Mouse (Mus musculus) hindbrain, embryonic 14.5 days (tissue): ENCODE results near the gene Klk1b1. TPM values are rescaled to one million over a fixed set of nuclear protein-coding genes. Genes with fewer than 3 reads are reported as not detected.

Experiments
- ATAC-seq: fragments of 200-750 bp; cut with Nextera tagmentation; 2 replicates; pipeline ENCODE4 v1.8.0; 2017; ENCODE audit warnings: moderate number of reproducible peaks, mild to moderate bottlenecking, moderate TSS enrichment, moderate library complexity; ENCODE audit not compliant: low FRiP score
- DNase-seq: peaks from one replicate; pipeline ENCODE4 v3.0.0-alpha.2; 2015; ENCODE audit warnings: low spot score
- H3K27ac ChIP-seq: fragments of 300-500 bp; sonication (generic); 2 replicates; pipeline ENCODE4 v1.5.1; 2014; ENCODE audit warnings: mild to moderate bottlenecking, moderate library complexity
- H3K27me3 ChIP-seq: fragments of 300-500 bp; sonication (generic); 2 replicates; pipeline ENCODE4 v1.6.1; 2014; ENCODE audit warnings: mild to moderate bottlenecking, low read length, mixed read lengths; ENCODE audit not compliant: control insufficient read depth, insufficient read depth
- H3K36me3 ChIP-seq: fragments of 300-500 bp; sonication (generic); replicated peaks from 2 replicates; pipeline ENCODE4 v1.6.1; 2014; ENCODE audit not compliant: control insufficient read depth, insufficient read depth
- H3K4me1 ChIP-seq: fragments of 300-500 bp; sonication (generic); replicated peaks from 2 replicates; pipeline ENCODE4 v1.6.1; 2014; ENCODE audit warnings: antibody characterized with exemption, low read length, mixed read lengths; ENCODE audit not compliant: control insufficient read depth, insufficient read depth
- H3K4me2 ChIP-seq: fragments of 300-500 bp; sonication (generic); replicated peaks from 2 replicates; pipeline ENCODE4 v1.6.1; 2014; ENCODE audit warnings: mild to moderate bottlenecking, moderate library complexity
- H3K4me3 ChIP-seq: fragments of 300-500 bp; sonication (generic); replicated peaks from 2 replicates; pipeline ENCODE4 v1.5.1; 2014; ENCODE audit warnings: mild to moderate bottlenecking, low read length
- H3K9ac ChIP-seq: fragments of 300-500 bp; sonication (generic); 2 replicates; pipeline ENCODE4 v1.6.1; 2014
- H3K9me3 ChIP-seq: fragments of 300-500 bp; sonication (generic); 2 replicates; pipeline ENCODE4 v1.6.1; 2016; ENCODE audit warnings: low read length; ENCODE audit not compliant: control insufficient read depth
- WGBS: fragments of 180-500 bp; shearing (Covaris S2); extraction: QIAGEN DNeasy Blood & Tissue Kit; methylation state at CpG from one replicate; pipeline ENCODE4 v1.1.7; 2014; 5-methylcytosine and 5-hydroxymethylcytosine counted together
- polyA plus RNA-seq: library from polyadenylated mRNA; unstranded; fragments of >200 nt; fragmentation: Nextera tagmentation; extraction: Ambion mirVana; gene quantifications from 2 replicates; pipeline ENCODE4 v1.2.1, GENCODE M21; 2014

The Klk1b1 gene
- not detected in 2 replicates for polyA plus RNA-seq

GRCm38 (mm10) chr7:43966451-43966850 lies at the start of gene Klk1b1:
Gene Klk1b1, plus strand, starts transcription at chr7:43966751.
- no peak for ATAC-seq

DNA sequence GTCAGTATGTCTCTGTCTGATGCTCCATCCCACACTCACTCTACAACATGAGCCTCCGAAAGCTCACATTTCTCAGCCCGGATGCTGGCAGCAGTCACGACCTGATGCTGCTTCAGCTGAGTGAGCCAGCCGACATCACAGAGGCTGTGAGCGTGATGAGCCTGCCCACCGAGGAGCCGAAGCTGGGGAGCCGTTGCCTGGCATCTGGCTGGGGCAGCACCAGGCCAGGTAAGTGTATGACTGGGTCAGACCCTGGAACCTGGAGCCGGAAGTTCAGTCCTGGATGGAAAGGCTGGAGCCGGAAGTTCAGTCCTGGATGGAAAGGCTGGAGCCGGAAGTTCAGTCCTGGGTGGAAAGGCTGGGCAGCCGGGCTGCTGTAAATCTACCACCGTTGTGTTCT lies 48.1 kb upstream of the Klk1b1 start:
- Histone ChIP-seq H3K9me3 (no peaks in the 10 kb centered on the region), H3K36me3 (no peaks in the 10 kb centered on the region), H3K4me3 (no peak overlapping the region), H3K4me2 (no peak overlapping the region), H3K27me3 (no peaks in the 10 kb centered on the region), H3K9ac (no peak overlapping the region), H3K4me1 (no peaks in the 10 kb centered on the region), H3K27ac (no peak overlapping the region)
- DNase-seq (no peak), ATAC-seq (no peak)
- 90% methylated on average over 13 of the region's 13 CpGs for WGBS

More at GRCm38 (mm10) chr7:43966451-43966850, at the start of gene Klk1b1:
- H3K4me3 ChIP-seq = no peak within 1 kb of the TSS
- H3K4me1 ChIP-seq = no peaks in the 10 kb centered on the region
- DNase-seq = no peak
- H3K4me2 ChIP-seq = no peak within 1 kb of the TSS
- H3K9me3 ChIP-seq = no peaks in the 10 kb centered on the region
- H3K36me3 ChIP-seq = no peaks in the 10 kb centered on the region
- no peaks in the 10 kb centered on the region for H3K27me3 ChIP-seq
- no peak within 1 kb of the TSS for H3K9ac ChIP-seq
- WGBS = 71% methylated on average over 3 of the region's 3 CpGs
- no peak within 1 kb of the TSS for H3K27ac ChIP-seq

- DNase-seq (no peak), ATAC-seq (no peak)
- no peaks in the 10 kb centered on the region for H3K36me3 ChIP-seq
- no peak overlapping the region for H3K4me2 ChIP-seq
- WGBS = 77% methylated on average over 8 of the region's 8 CpGs
- no peak overlapping the region for H3K27ac ChIP-seq
- no peak overlapping the region for H3K4me3 ChIP-seq
- no peaks in the 10 kb centered on the region for H3K4me1 ChIP-seq
- H3K9me3 ChIP-seq = no peaks in the 10 kb centered on the region
- no peaks in the 10 kb centered on the region for H3K27me3 ChIP-seq
- no peak overlapping the region for H3K9ac ChIP-seq
These were observed 47.7 kb upstream of the Klk1b1 start for GRCm38 (mm10) chr7:43918871-43919270.

- Histone ChIP-seq H3K36me3 (no peaks in the 10 kb centered on the region), H3K27ac (no peak overlapping the region), H3K27me3 (no peaks in the 10 kb centered on the region), H3K9ac (no peak overlapping the region), H3K4me1 (no peaks in the 10 kb centered on the region), H3K4me3 (no peak overlapping the region), H3K9me3 (no peaks in the 10 kb centered on the region), H3K4me2 (no peak overlapping the region)
- ATAC-seq = peak; percentile 89
- DNase-seq = peak; percentile 84
- WGBS = 34% methylated on average over 14 of the region's 14 CpGs
These were observed 46.7 kb upstream of the Klk1b1 start for GRCm38 (mm10) chr7:43919559-43920451.

GRCm38 (mm10) chr7:43920582-43920981 lies 46.0 kb upstream of the Klk1b1 start:
- no peaks in the 10 kb centered on the region for H3K4me1 ChIP-seq
- no peaks in the 10 kb centered on the region for H3K9me3 ChIP-seq
- no peak overlapping the region for H3K4me2 ChIP-seq
- DNase-seq (no peak), ATAC-seq (no peak)
- no peak overlapping the region for H3K27ac ChIP-seq
- H3K36me3 ChIP-seq = no peaks in the 10 kb centered on the region
- no peak overlapping the region for H3K9ac ChIP-seq
- H3K27me3 ChIP-seq = no peaks in the 10 kb centered on the region
- WGBS = 99% methylated on average over 3 of the region's 3 CpGs
- H3K4me3 ChIP-seq = no peak overlapping the region

- 92% methylated on average over 6 of the region's 6 CpGs for WGBS
These were observed 45.5 kb upstream of the Klk1b1 start for GRCm38 (mm10) chr7:43921087-43921486.

GRCm38 (mm10) chr7:43921941-43922340 lies 44.6 kb upstream of the Klk1b1 start:
- H3K4me3 ChIP-seq = no peak overlapping the region
- no peaks in the 10 kb centered on the region for H3K27me3 ChIP-seq
- no peak for ATAC-seq
- H3K4me2 ChIP-seq = no peak overlapping the region
- no peaks in the 10 kb centered on the region for H3K4me1 ChIP-seq
- DNase-seq = no peak
- H3K9ac ChIP-seq = no peak overlapping the region
- no peaks in the 10 kb centered on the region for H3K9me3 ChIP-seq
- H3K36me3 ChIP-seq = no peaks in the 10 kb centered on the region
- H3K27ac ChIP-seq = no peak overlapping the region
- WGBS = 84% methylated on average over 2 of the region's 2 CpGs

More at GRCm38 (mm10) chr7:43921087-43921486, 45.5 kb upstream of the Klk1b1 start:
- Histone ChIP-seq H3K4me3 (no peak overlapping the region), H3K9me3 (no peaks in the 10 kb centered on the region), H3K27me3 (no peaks in the 10 kb centered on the region), H3K27ac (no peak overlapping the region), H3K4me2 (no peak overlapping the region), H3K36me3 (no peaks in the 10 kb centered on the region), H3K4me1 (no peaks in the 10 kb centered on the region), H3K9ac (no peak overlapping the region)
- ATAC-seq (no peak), DNase-seq (no peak)

- Histone ChIP-seq H3K9me3 (no peaks in the 10 kb centered on the region), H3K27me3 (no peaks in the 10 kb centered on the region), H3K9ac (no peak overlapping the region), H3K4me3 (no peak overlapping the region), H3K27ac (no peak overlapping the region), H3K4me2 (no peak overlapping the region), H3K36me3 (no peaks in the 10 kb centered on the region), H3K4me1 (no peaks in the 10 kb centered on the region)
- no peak for DNase-seq
- WGBS = 63% methylated on average over 5 of the region's 5 CpGs
- no peak for ATAC-seq
These were observed 40.6 kb upstream of the Klk1b1 start for GRCm38 (mm10) chr7:43925985-43926384.

GRCm38 (mm10) chr7:43928521-43928920 lies 38.0 kb upstream of the Klk1b1 start:
- Histone ChIP-seq H3K4me2 (no peak overlapping the region), H3K36me3 (no peaks in the 10 kb centered on the region), H3K27ac (no peak overlapping the region), H3K4me3 (no peak overlapping the region), H3K4me1 (no peaks in the 10 kb centered on the region), H3K27me3 (no peaks in the 10 kb centered on the region), H3K9ac (no peak overlapping the region), H3K9me3 (no peaks in the 10 kb centered on the region)
- WGBS = 49% methylated on average over 4 of the region's 4 CpGs
- ATAC-seq (no peak), DNase-seq (no peak)
